15 mouse cellular contexts compared by ENCODE assay signal in genomic region chr11:112850532-112851272, GRCm38 (mm10).
DNase-seq lines count a peak whose midpoint lies in the region; ATAC-seq lines count a peak whose summit lies in the region.
"Had no signal": no experiment of that assay in that cellular context is flagged by ENCODE, and none has a peak within 500 bp of the region (broad histone marks: within the 10 kb centered on the region; RNA-seq: fewer than 3 reads in every experiment).

No protein-coding gene starts in this region.

- H3K9ac ChIP-seq in heart, embryonic 11.5 days (ENCODE audit: low read depth, low read length) = no peak overlapping the region

- 32% methylated on average over 13 of the region's 13 CpGs for WGBS in heart, embryonic 11.5 days (ENCODE audit: insufficient replicate concordance)

- H3K9me3 ChIP-seq in heart, embryonic 11.5 days (replicated peaks; ENCODE audit: control insufficient read depth, low read length) = no peaks in the 10 kb centered on the region

- 0 out of 2 replicates have a peak, but pooled peaks have one; percentile 42 for ATAC-seq in heart, embryonic 11.5 days (replicated peaks; ENCODE audit: insufficient number of reproducible peaks, low FRiP score, low TSS enrichment)
- ATAC-seq: inflammation-experienced regulatory T-cells, adult 6 months had no signal

- H3K36me3 ChIP-seq in heart, embryonic 11.5 days (ENCODE audit: control insufficient read depth, insufficient read depth, low read length) = no peaks in the 10 kb centered on the region

- H3K4me2 ChIP-seq in heart, embryonic 11.5 days = peak overlapping the region; percentile 6; the same call in 1 of the 2 replicates
- H3K4me2 ChIP-seq: liver, embryonic 11.5 days had no signal

- H3K4me1 ChIP-seq in heart, embryonic 11.5 days (ENCODE audit: control insufficient read depth, insufficient read depth, low read length) = peaks cover 11% of the 10 kb centered on the region

- DNase-seq in adrenal gland, adult 2 months = peak; percentile 3
- no peak for DNase-seq in adrenal gland, postnatal 4 days (ENCODE audit: low spot score in 2 of 2)
- peak; percentile 35 for DNase-seq in right cerebral cortex, adult 18-20 months
- DNase-seq in right cerebral cortex, postnatal 14 days = no peak
- DNase-seq in heart, postnatal 4 days = peak; percentile 78
- DNase-seq in ovary, adult 18-20 months (ENCODE audit: low spot score) = no peak
- DNase-seq in retina, embryonic 14.5 days (ENCODE audit: low spot score) = no peak
- DNase-seq: adrenal gland, postnatal 25 days; gastrocnemius, postnatal 10 days; kidney, postnatal 10 days; layer of hippocampus, adult 9-11 months had no signal

- no peak overlapping the region for H3K27ac ChIP-seq in heart, embryonic 11.5 days (ENCODE audit: low read depth, low read length)
- H3K27ac ChIP-seq: stomach, postnatal 0 days had no signal

- H3K4me3 ChIP-seq in heart, embryonic 11.5 days (ENCODE audit: low read depth, low read length) = no peak overlapping the region

- H3K27me3 ChIP-seq in heart, embryonic 11.5 days (ENCODE audit: control insufficient read depth, insufficient read depth, low read length) = no peaks in the 10 kb centered on the region

Comparison
In these comparisons a context has a peak if more than half of its experiments do, and no peak if none do; other contexts are left out.
1. DNase-seq: peak in adrenal gland, adult 2 months (single experiment), right cerebral cortex, adult 18-20 months (single experiment) and heart, postnatal 4 days (single experiment); none in adrenal gland, postnatal 4 days (0 of 2), right cerebral cortex, postnatal 14 days (single experiment), ovary, adult 18-20 months (single experiment) and retina, embryonic 14.5 days (single experiment).